Mouse (Mus musculus): ENCODE measurements at regions not wholly inside any gene's neighbourhood (a gene's known extent, or its start where the extent isn't known, plus 50 kb on each side); places are given as distances from the start of the nearest gene placed in this dataset.

DNA sequence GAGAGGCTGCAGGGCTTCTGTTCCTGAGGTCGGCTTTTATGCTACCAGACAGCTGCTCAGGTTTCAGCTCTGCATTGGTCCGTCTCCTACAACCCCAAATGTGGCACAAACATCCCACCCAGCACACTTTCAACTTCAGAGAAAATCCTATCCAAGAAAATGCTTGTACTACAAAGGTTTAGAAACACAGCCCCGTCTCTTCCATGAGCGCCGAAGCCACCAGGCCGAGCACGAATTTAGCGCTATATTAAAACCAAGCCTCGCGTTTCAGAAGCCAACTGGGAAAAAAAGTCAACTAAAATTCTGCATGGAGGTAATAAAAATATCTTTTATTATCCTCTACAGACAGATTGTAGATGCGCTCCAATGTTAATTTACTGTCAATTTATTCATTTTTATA lies 198.4 kb downstream of the Rpap3 start:
- TF ChIP-seq EP300 (IDR thresholded peaks at IDR 0.05; ENCODE audit: insufficient read depth, low read depth, low read length) (no peak), CTCF (IDR thresholded peaks at IDR 0.05) (no peak), POLR2A (IDR thresholded peaks at IDR 0.05; ENCODE audit: insufficient read depth, low read depth, low read length) (no peak)

Measured in heart, adult 2 months (tissue).